Mouse (Mus musculus) cerebellum, postnatal 25 days (tissue): Measurements from ENCODE around the gene Fmc1.

Source experiments
- DNase-seq, 2 experiments: peaks; one replicate each; pipeline ENCODE4 v3.0.0; 2021; ENCODE audit warnings: mixed read lengths in 2 of 2

The Fmc1 gene

GRCm38 (mm10) chr6:38552636-38553000 lies 19.3 kb downstream of the Fmc1 start:
- no peak for DNase-seq

- DNase-seq = no peak
Observed at GRCm38 (mm10) chr6:38576096-38576495, 42.8 kb downstream of the Fmc1 start.

- no peak for DNase-seq
Observed at GRCm38 (mm10) chr6:38580112-38580857, 47.0 kb downstream of the Fmc1 start.

GRCm38 (mm10) chr6:38581711-38582110 lies 48.4 kb downstream of the Fmc1 start:
- DNase-seq = no peak
